In the genomic region with DNA sequence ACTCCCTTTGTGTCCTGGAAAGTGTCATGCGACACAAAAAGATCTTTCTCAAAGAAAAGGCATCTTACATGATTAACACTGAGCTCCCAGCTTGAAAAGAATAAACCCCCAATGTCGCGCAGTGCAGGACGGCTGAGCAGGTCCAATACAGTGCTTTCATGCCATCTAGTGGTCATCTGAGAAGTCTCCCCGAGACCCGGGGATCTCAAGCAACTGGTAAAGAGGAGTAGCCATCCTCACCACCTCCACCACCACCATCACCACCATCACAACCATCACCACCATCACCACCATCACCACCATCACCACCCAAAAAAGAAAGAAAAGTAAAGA, we compare ENCODE assay signal across 8 mouse cellular contexts.
DNase-seq lines count a peak whose midpoint lies in the region; ATAC-seq and TF ChIP-seq lines count a peak whose summit lies in the region.

No protein-coding gene starts in this region.

- TF ChIP-seq POLR2A in CH12.LX (IDR thresholded peaks at IDR 0.05; ENCODE audit: low read depth, low read length) = no peak
- TF ChIP-seq POLR2A in bone marrow, adult 2 months (IDR thresholded peaks at IDR 0.05; ENCODE audit: borderline replicate concordance, control insufficient read depth, low read depth, low read length) = no peak
- TF ChIP-seq POLR2A in olfactory bulb, adult 2 months (IDR thresholded peaks at IDR 0.05; ENCODE audit: insufficient read depth, low read depth, low read length) = no peak

- no peak overlapping the region for H3K27ac ChIP-seq in CH12.LX (ENCODE audit: insufficient read depth, low read depth)
- no peak overlapping the region for H3K27ac ChIP-seq in bone marrow, adult 2 months (ENCODE audit: control insufficient read depth, insufficient read depth, low read depth, low read length, poor library complexity)
- no peak overlapping the region for H3K27ac ChIP-seq in embryonic facial prominence, embryonic 15.5 days (replicated peaks)
- H3K27ac ChIP-seq in heart, postnatal 0 days (ENCODE audit: low read depth) = no peak overlapping the region
- no peak overlapping the region for H3K27ac ChIP-seq in liver, postnatal 0 days (ENCODE audit: low read depth)
- peak overlapping the region; percentile 99 for H3K27ac ChIP-seq in olfactory bulb, adult 2 months (ENCODE audit: insufficient read depth, low read depth, low read length)

- peak; percentile 92 for TF ChIP-seq RAD21 in CH12.LX (IDR thresholded peaks at IDR 0.05; ENCODE audit: low read depth, low read length)

- H3K27me3 ChIP-seq in CH12.LX (replicated peaks) = no peaks in the 10 kb centered on the region
- H3K27me3 ChIP-seq in embryonic facial prominence, embryonic 15.5 days = no peaks in the 10 kb centered on the region
- H3K27me3 ChIP-seq in heart, postnatal 0 days (ENCODE audit: control insufficient read depth, insufficient read depth, low read length) = 0 out of 2 replicates have a peak, but pooled peaks cover 7% of the 10 kb centered on the region
- no peaks in the 10 kb centered on the region for H3K27me3 ChIP-seq in liver, postnatal 0 days (ENCODE audit: insufficient read depth, low read length)

- DNase-seq in CH12.LX (ENCODE audit: extremely low read depth) = peak; percentile 74
- DNase-seq in heart, postnatal 0 days (ENCODE audit: low spot score) = peak; percentile 73
- DNase-seq in kidney, postnatal 36 days = peak; percentile 25 to 60
- DNase-seq in liver, postnatal 0 days = peak; percentile 42
- peak; percentile 68 for DNase-seq in thymus, postnatal 14 days

- TF ChIP-seq CTCF in CH12.LX (conservative IDR thresholded peaks at IDR 0.05 in 1 of 2, IDR thresholded peaks at IDR 0.05 in 1 of 2; ENCODE audit: low read depth in 2 of 2, low read length in 2 of 2) = peak; percentile 45 to 89
- TF ChIP-seq CTCF in bone marrow, adult 2 months (IDR thresholded peaks at IDR 0.05; ENCODE audit: control insufficient read depth, insufficient read depth, low read length) = peak; percentile 43; the same call in 1 of the 2 replicates
- peak; percentile 87 for TF ChIP-seq CTCF in heart, postnatal 0 days (IDR thresholded peaks at IDR 0.05; ENCODE audit: low read depth)
- peak; percentile 76 for TF ChIP-seq CTCF in liver, postnatal 0 days (IDR thresholded peaks at IDR 0.05; ENCODE audit: low read depth)
- TF ChIP-seq CTCF in olfactory bulb, adult 2 months (IDR thresholded peaks at IDR 0.05; ENCODE audit: insufficient read depth, low read depth, low read length) = peak; percentile 73

- peak; percentile 83 for ATAC-seq in embryonic facial prominence, embryonic 15.5 days (ENCODE audit: insufficient number of reproducible peaks, low FRiP score, low TSS enrichment, low read depth)
- ATAC-seq in heart, postnatal 0 days (ENCODE audit: insufficient read depth, low read depth) = peak; percentile 62; the same call in 1 of the 2 replicates
- peak; percentile 51; the same call in 1 of the 2 replicates for ATAC-seq in liver, postnatal 0 days

- in situ Hi-C loops in CH12.LX (cut with MboI; ENCODE audit: low pct_ligation_motif_present, low pct_unique_long_range_greater_than_20kb, low sequenced_read_pairs) = loop anchor here (5.0 kb wide), 1 partner anchor 1041 kb away; no protein-coding TSS in a partner anchor

- TF ChIP-seq EP300 in CH12.LX (IDR thresholded peaks at IDR 0.05; ENCODE audit: low read length) = no peak
- TF ChIP-seq EP300 in heart, postnatal 0 days (IDR thresholded peaks at IDR 0.05; ENCODE audit: low read depth) = no peak
- no peak for TF ChIP-seq EP300 in liver, postnatal 0 days (IDR thresholded peaks at IDR 0.05; ENCODE audit: low read depth)

- WGBS in bone marrow, adult 2 months = 1% methylated on average over 6 of the region's 6 CpGs
- WGBS in embryonic facial prominence, embryonic 15.5 days = 2% methylated on average over 6 of the region's 6 CpGs
- WGBS in heart, postnatal 0 days = 0% methylated on average over 6 of the region's 6 CpGs
- WGBS in liver, postnatal 0 days (ENCODE audit: insufficient replicate concordance) = 2% methylated on average over 6 of the region's 6 CpGs
- WGBS in olfactory bulb, adult 2 months = under 1% methylated on average over 6 of the region's 6 CpGs

- no peak overlapping the region; the same call in 1 of the 2 replicates for H3K4me2 ChIP-seq in CH12.LX (ENCODE audit: insufficient read depth, low read depth, poor library complexity, severe bottlenecking)
- no peak overlapping the region for H3K4me2 ChIP-seq in embryonic facial prominence, embryonic 15.5 days (replicated peaks)
- H3K4me2 ChIP-seq in heart, postnatal 0 days (ENCODE audit: low read depth, low read length) = no peak overlapping the region
- H3K4me2 ChIP-seq in liver, postnatal 0 days (ENCODE audit: low read depth, low read length) = no peak overlapping the region

- H3K79me2 ChIP-seq in CH12.LX (replicated peaks; ENCODE audit: control insufficient read depth, extremely low read depth, insufficient read depth, poor library complexity, severe bottlenecking) = no peaks in the 10 kb centered on the region

- H3K36me3 ChIP-seq in CH12.LX (replicated peaks in 1 of 2; ENCODE audit: control insufficient read depth in 1 of 2, insufficient read depth in 1 of 2, low read length in 1 of 2) = no peaks in the 10 kb centered on the region
- H3K36me3 ChIP-seq in embryonic facial prominence, embryonic 15.5 days = no peaks in the 10 kb centered on the region
- no peaks in the 10 kb centered on the region for H3K36me3 ChIP-seq in heart, postnatal 0 days (replicated peaks; ENCODE audit: control insufficient read depth, insufficient read depth, low read length)
- H3K36me3 ChIP-seq in liver, postnatal 0 days (replicated peaks; ENCODE audit: insufficient read depth, low read length) = no peaks in the 10 kb centered on the region

- no peaks in the 10 kb centered on the region for H3K4me1 ChIP-seq in CH12.LX (ENCODE audit: control insufficient read depth in 1 of 2, insufficient read depth in 2 of 2)
- no peaks in the 10 kb centered on the region for H3K4me1 ChIP-seq in bone marrow, adult 2 months (ENCODE audit: control insufficient read depth, insufficient read depth, low read length)
- H3K4me1 ChIP-seq in embryonic facial prominence, embryonic 15.5 days = no peaks in the 10 kb centered on the region
- H3K4me1 ChIP-seq in heart, postnatal 0 days (ENCODE audit: control insufficient read depth, insufficient read depth) = no peaks in the 10 kb centered on the region
- no peaks in the 10 kb centered on the region for H3K4me1 ChIP-seq in liver, postnatal 0 days (ENCODE audit: insufficient read depth)
- H3K4me1 ChIP-seq in olfactory bulb, adult 2 months (ENCODE audit: control insufficient read depth, insufficient read depth, low read length) = no peaks in the 10 kb centered on the region

- H3K9ac ChIP-seq in CH12.LX (ENCODE audit: insufficient read depth, low read depth) = no peak overlapping the region
- no peak overlapping the region for H3K9ac ChIP-seq in embryonic facial prominence, embryonic 15.5 days
- no peak overlapping the region for H3K9ac ChIP-seq in heart, postnatal 0 days (replicated peaks; ENCODE audit: low read depth, low read length)
- no peak overlapping the region for H3K9ac ChIP-seq in liver, postnatal 0 days (replicated peaks)

- dilution Hi-C loops in CH12.LX (cut with MboI; ENCODE audit: extremely low pct_ligation_motif_present, extremely low pct_unique_long_range_greater_than_20kb, low sequenced_read_pairs) = no loop called here

- no peaks in the 10 kb centered on the region for H3K9me3 ChIP-seq in CH12.LX (replicated peaks; ENCODE audit: low read length)
- H3K9me3 ChIP-seq in embryonic facial prominence, embryonic 15.5 days (replicated peaks) = no peaks in the 10 kb centered on the region
- H3K9me3 ChIP-seq in heart, postnatal 0 days (replicated peaks; ENCODE audit: control insufficient read depth, low read length) = no peaks in the 10 kb centered on the region
- no peaks in the 10 kb centered on the region for H3K9me3 ChIP-seq in liver, postnatal 0 days (ENCODE audit: low read length)

- H3K4me3 ChIP-seq in CH12.LX (replicated peaks in 1 of 3; ENCODE audit: low read depth in 2 of 3, low read length in 2 of 3, poor library complexity in 1 of 3) = no peak overlapping the region
- H3K4me3 ChIP-seq in bone marrow, adult 2 months (replicated peaks; ENCODE audit: control insufficient read depth, low read depth, low read length) = no peak overlapping the region
- no peak overlapping the region for H3K4me3 ChIP-seq in embryonic facial prominence, embryonic 15.5 days (replicated peaks)
- no peak overlapping the region for H3K4me3 ChIP-seq in heart, postnatal 0 days (ENCODE audit: low read depth, low read length)
- no peak overlapping the region for H3K4me3 ChIP-seq in liver, postnatal 0 days (ENCODE audit: low read depth, low read length)
- no peak overlapping the region for H3K4me3 ChIP-seq in olfactory bulb, adult 2 months (ENCODE audit: insufficient read depth, low read depth, low read length)

TF ChIP-seq in CH12.LX, 34 proteins besides CTCF, POLR2A, EP300 and RAD21:
- peak; percentile 23; the same call in 1 of the 2 replicates for TF ChIP-seq ZC3H11A (IDR thresholded peaks at IDR 0.05; ENCODE audit: low read depth, low read length)
- no peak for TF ChIP-seq MAFK (IDR thresholded peaks at IDR 0.05; ENCODE audit: insufficient replicate concordance, low read length)
- peak; percentile 86 for TF ChIP-seq SMC3 (IDR thresholded peaks at IDR 0.05; ENCODE audit: low read depth, low read length)
- TF ChIP-seq CHD1 (IDR thresholded peaks at IDR 0.05; ENCODE audit: low read depth, low read length) = no peak
